Mouse (Mus musculus) kidney, embryonic 16.5 days (tissue): ENCODE measurements around the gene Prdm11. TPM values are rescaled to one million over a fixed set of nuclear protein-coding genes. Genes with fewer than 3 reads are reported as not detected.

Experiments used
- ATAC-seq: fragments of 200-750 bp; cut with Nextera tagmentation; 2 replicates; pipeline ENCODE4 v1.8.0; 2017; ENCODE audit warnings: moderate TSS enrichment; ENCODE audit not compliant: low FRiP score, low TSS enrichment
- H3K27ac ChIP-seq: fragments of 300-500 bp; sonication (generic); 2 replicates; pipeline ENCODE4 v1.5.1; 2014; ENCODE audit warnings: low read length
- H3K27me3 ChIP-seq: fragments of 300-500 bp; sonication (generic); 2 replicates; pipeline ENCODE4 v1.6.1; 2014; ENCODE audit warnings: low read length, control low read depth, mixed read lengths; ENCODE audit not compliant: insufficient read depth
- H3K36me3 ChIP-seq: fragments of 300-500 bp; sonication (generic); 2 replicates; pipeline ENCODE4 v1.6.1; 2014; ENCODE audit warnings: low read length, control low read depth, mixed read lengths; ENCODE audit not compliant: insufficient read depth
- H3K4me1 ChIP-seq: fragments of 300-500 bp; sonication (generic); 2 replicates; pipeline ENCODE4 v1.6.1; 2014; ENCODE audit warnings: low read length, control low read depth, mixed read lengths; ENCODE audit not compliant: insufficient read depth
- H3K4me2 ChIP-seq: fragments of 300-500 bp; sonication (generic); replicated peaks from 2 replicates; pipeline ENCODE4 v1.6.1; 2014; ENCODE audit warnings: low read depth, low read length
- H3K4me3 ChIP-seq: fragments of 300-500 bp; sonication (generic); 2 replicates; pipeline ENCODE4 v1.5.1; 2014; ENCODE audit warnings: mild to moderate bottlenecking, low read length
- H3K9ac ChIP-seq: fragments of 300-500 bp; sonication (generic); replicated peaks from 2 replicates; pipeline ENCODE4 v1.6.1; 2014; ENCODE audit warnings: low read length
- H3K9me3 ChIP-seq: fragments of 300-500 bp; sonication (generic); 2 replicates; pipeline ENCODE4 v1.6.1; 2016; ENCODE audit warnings: low read length, control low read depth
- WGBS: fragments of 180-500 bp; shearing (Covaris S2); extraction: QIAGEN DNeasy Blood & Tissue Kit; methylation state at CpG from one replicate; pipeline ENCODE4 v1.1.7; 2014; 5-methylcytosine and 5-hydroxymethylcytosine counted together
- polyA plus RNA-seq: library from polyadenylated mRNA; unstranded; fragments of >200 nt; fragmentation: Nextera tagmentation; extraction: Ambion mirVana; gene quantifications from 2 replicates; pipeline ENCODE4 v1.2.1, GENCODE M21; 2015

Prdm11 gene
- polyA plus RNA-seq, 1 experiment from 2014 or later: 5.5 TPM

DNA sequence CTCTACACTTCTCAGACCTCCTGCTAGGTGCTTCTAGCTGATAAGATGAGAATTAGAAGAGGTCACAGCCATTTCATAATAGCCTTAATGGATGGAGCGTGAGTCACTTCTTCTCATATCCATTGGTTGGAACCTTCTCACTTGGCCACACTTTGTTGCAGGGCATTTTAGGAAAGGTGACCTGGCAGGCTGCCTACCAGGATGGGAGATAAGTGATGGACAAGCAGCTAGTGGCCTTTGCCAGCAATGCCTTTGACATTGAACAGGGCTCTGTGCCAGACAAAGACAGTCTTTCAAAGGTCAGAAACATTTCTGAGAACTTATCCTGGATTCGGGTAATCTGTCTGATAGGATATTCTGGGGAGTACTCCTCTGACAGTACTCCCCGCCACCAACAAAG lies 102.6 kb downstream of the Prdm11 start:
- no peak overlapping the region for H3K9ac ChIP-seq
- WGBS: 80% methylated on average over 3 of the region's 3 CpGs
- H3K9me3 ChIP-seq: no peaks in the 10 kb centered on the region
- no peak overlapping the region for H3K4me3 ChIP-seq
- no peak for ATAC-seq
- H3K4me1 ChIP-seq: peaks cover 10% of the 10 kb centered on the region
- H3K4me2 ChIP-seq: no peak overlapping the region
- H3K36me3 ChIP-seq: no peaks in the 10 kb centered on the region
- no peaks in the 10 kb centered on the region for H3K27me3 ChIP-seq
- H3K27ac ChIP-seq: no peak overlapping the region

DNA sequence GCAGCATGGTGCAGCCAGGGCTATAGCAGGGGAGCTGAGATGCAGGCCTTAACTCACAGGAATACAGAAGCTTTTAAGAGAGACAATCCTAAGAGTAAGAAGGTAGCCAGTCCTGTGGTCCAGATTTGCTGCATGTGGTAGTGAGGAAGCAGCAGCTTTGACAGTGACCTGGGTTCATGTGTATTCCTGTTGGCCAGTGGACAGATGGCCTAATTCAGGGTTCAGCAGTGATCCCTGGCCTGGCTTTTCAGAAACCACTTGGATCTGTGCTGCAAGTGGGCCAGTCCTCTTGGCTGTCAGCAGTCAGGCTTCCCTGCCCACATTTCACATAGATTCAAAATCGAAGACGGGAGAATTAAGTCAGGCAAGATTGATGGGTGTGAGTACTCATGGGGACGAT lies 104.5 kb downstream of the Prdm11 start:
- no peaks in the 10 kb centered on the region for H3K4me1 ChIP-seq
- WGBS: 65% methylated on average over 3 of the region's 3 CpGs
- no peaks in the 10 kb centered on the region for H3K9me3 ChIP-seq
- H3K4me2 ChIP-seq: no peak overlapping the region
- ATAC-seq: no peak
- H3K9ac ChIP-seq: no peak overlapping the region
- no peak overlapping the region for H3K4me3 ChIP-seq
- H3K27ac ChIP-seq: no peak overlapping the region
- H3K36me3 ChIP-seq: no peaks in the 10 kb centered on the region
- no peaks in the 10 kb centered on the region for H3K27me3 ChIP-seq

DNA sequence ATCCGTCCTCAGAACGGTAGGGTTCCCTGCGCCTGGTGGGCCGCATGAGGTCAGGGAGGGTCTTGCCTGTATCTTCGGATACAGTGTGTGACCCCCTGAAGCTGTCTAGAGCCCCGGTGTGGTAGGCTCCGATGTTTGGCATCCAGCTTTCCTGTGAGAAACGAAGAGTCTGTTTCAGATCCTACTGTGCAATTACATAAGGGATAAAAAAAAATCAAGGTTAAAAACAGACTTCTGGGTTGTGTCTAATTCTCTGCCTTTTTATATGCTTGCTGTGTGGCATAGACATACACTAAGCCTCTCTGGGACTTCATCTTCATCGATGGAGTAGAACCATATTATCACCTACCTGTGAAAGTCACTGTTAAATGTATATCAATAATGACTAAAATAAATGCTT lies 105.0 kb downstream of the Prdm11 start:
- Histone ChIP-seq H3K36me3 (no peaks in the 10 kb centered on the region), H3K27ac (no peak overlapping the region), H3K9ac (no peak overlapping the region), H3K27me3 (no peaks in the 10 kb centered on the region), H3K9me3 (no peaks in the 10 kb centered on the region), H3K4me1 (no peaks in the 10 kb centered on the region), H3K4me2 (no peak overlapping the region), H3K4me3 (no peak overlapping the region)
- no peak for ATAC-seq
- 87% methylated on average over 9 of the region's 9 CpGs for WGBS

DNA sequence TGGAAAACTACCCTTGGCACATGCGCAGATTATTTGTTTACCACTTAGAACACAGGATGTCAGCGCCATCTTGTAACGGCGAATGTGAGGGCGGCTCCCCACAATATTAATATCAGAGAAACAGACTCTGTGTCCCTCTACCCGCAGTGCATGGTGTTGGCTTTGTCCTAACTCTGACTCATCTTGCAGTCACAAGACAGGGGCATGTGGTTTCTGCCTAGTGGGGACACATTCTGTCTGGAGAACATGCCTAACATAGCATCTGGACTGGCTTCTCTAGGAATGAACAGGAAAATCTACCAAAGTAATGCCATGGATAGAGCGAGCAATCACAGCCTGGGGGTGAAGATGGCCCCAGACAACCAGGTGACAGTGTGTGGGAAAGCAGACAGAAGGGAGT lies 107.1 kb downstream of the Prdm11 start:
- no peak overlapping the region for H3K4me2 ChIP-seq
- WGBS: 93% methylated on average over 6 of the region's 7 CpGs
- H3K27me3 ChIP-seq: no peaks in the 10 kb centered on the region

DNA sequence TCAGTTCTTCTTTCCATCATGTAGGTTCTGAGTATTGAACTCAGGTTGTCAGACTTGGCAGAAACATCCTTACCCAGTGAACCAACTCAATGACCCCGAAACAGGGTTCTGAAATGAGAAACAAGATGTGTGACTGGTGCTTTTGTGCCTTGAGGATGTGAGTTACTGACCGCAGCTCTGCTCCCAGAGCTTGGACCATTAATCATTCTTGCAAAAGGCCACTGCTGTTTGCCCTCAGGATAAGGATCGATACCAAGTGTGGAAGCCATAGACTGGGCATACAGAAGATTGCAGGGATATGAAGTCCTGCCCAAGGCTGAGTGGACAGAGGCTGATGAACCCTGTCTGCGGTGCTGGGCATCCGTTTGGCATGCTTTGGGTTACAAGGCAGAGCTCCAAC lies 107.9 kb downstream of the Prdm11 start:
- H3K4me3 ChIP-seq: no peak overlapping the region
- H3K4me1 ChIP-seq: peaks cover 13% of the 10 kb centered on the region
- no peaks in the 10 kb centered on the region for H3K36me3 ChIP-seq
- no peak for ATAC-seq
- no peaks in the 10 kb centered on the region for H3K27me3 ChIP-seq
- no peak overlapping the region for H3K4me2 ChIP-seq
- 68% methylated on average over 5 of the region's 5 CpGs for WGBS
- no peak overlapping the region for H3K27ac ChIP-seq
- no peak overlapping the region for H3K9ac ChIP-seq
- H3K9me3 ChIP-seq: no peaks in the 10 kb centered on the region

More for the DNA sequence above, 107.1 kb downstream of the Prdm11 start:
- peaks cover 13% of the 10 kb centered on the region for H3K4me1 ChIP-seq
- no peaks in the 10 kb centered on the region for H3K9me3 ChIP-seq
- H3K4me3 ChIP-seq: no peak overlapping the region
- H3K27ac ChIP-seq: no peak overlapping the region
- H3K9ac ChIP-seq: no peak overlapping the region
- no peak for ATAC-seq
- no peaks in the 10 kb centered on the region for H3K36me3 ChIP-seq

DNA sequence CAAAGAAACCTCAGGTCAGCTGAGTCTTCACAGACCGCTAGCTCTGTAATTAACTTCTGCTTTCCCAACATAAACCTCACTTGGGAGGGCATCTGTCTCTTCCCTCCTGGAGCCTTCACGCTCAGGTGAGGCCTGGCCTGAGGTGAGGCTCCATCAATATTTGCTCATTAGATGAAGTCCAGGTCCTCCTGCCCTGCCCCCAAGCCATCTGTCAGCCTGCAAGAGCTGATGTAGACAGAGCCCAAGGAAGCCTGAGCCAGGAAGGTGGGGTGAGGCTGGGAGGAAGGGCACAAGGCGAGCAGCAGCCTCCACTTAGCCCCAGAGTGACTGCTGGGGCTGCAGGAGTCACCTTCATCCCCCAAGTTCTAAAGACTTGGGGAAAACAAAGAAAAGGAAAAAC lies 110.5 kb downstream of the Prdm11 start:
- no peak for ATAC-seq
- no peak overlapping the region for H3K9ac ChIP-seq
- H3K9me3 ChIP-seq: no peaks in the 10 kb centered on the region
- H3K4me1 ChIP-seq: peaks cover 21% of the 10 kb centered on the region
- no peak overlapping the region for H3K4me2 ChIP-seq
- no peaks in the 10 kb centered on the region for H3K27me3 ChIP-seq
- 43% methylated on average over 3 of the region's 3 CpGs for WGBS
- H3K36me3 ChIP-seq: no peaks in the 10 kb centered on the region
- no peak overlapping the region for H3K4me3 ChIP-seq
- H3K27ac ChIP-seq: no peak overlapping the region

DNA sequence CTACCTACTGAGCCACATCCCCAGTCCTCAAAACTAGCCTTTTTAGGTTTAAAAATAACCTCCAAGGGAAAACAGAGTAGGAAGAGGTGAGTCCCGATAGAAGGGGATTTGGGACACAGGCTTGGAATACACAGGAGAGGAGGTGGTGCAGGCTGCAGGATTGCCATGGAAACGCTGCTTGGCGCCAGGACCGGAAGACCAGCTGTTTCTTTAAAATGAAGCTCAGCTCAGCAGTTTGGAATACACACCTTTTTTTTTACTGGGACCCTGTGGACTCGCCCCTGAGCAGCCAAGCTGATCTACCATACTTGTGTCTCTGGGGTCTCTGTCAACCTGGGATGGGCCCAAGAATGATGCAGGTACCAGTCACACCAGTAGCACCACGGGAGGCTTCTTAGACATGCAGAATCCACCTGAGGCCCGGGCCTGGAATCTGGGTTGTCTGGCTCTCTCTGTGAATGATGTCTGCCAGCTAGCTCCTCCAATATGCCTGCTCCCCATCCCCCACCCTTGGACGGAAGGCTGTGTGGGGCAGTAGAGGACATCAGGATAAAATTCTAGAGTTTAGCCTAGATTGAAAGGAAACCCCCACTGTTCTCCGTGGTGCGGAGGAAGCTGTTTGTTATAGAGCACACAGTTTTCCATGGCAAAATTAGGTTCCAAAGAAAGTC lies 111.5 kb downstream of the Prdm11 start:
- Histone ChIP-seq H3K4me1 (peaks cover 21% of the 10 kb centered on the region), H3K36me3 (no peaks in the 10 kb centered on the region), H3K4me2 (no peak overlapping the region), H3K9me3 (no peaks in the 10 kb centered on the region), H3K27me3 (no peaks in the 10 kb centered on the region), H3K4me3 (no peak overlapping the region), H3K9ac (no peak overlapping the region), H3K27ac (no peak overlapping the region)
- ATAC-seq: no peak
- WGBS: 17% methylated on average over 10 of the region's 10 CpGs

DNA sequence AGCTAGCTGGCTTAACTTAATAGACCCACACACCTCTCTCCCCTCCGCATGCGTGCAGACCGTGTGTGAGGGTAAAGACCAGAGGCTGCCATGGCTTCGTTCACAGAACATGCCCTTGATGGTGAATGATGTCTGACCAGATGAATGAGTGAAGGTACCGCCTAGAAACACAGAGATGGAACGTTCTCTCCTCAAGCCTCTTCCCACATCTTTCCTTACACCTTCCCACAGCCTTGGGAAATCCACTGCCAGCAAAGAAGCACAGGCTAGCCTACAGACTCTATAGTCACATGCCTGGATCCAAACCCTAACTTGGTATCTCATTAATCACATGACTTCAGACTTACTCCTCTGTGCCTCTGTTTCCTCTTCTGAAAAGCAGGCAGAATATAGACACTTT lies 112.6 kb downstream of the Prdm11 start:
- H3K9me3 ChIP-seq: no peaks in the 10 kb centered on the region
- no peak overlapping the region for H3K27ac ChIP-seq
- H3K4me2 ChIP-seq: no peak overlapping the region
- no peak overlapping the region for H3K4me3 ChIP-seq
- no peak for ATAC-seq
- no peaks in the 10 kb centered on the region for H3K36me3 ChIP-seq
- H3K9ac ChIP-seq: no peak overlapping the region
- peaks cover 21% of the 10 kb centered on the region for H3K4me1 ChIP-seq
- 82% methylated on average over 6 of the region's 6 CpGs for WGBS
- H3K27me3 ChIP-seq: no peaks in the 10 kb centered on the region

DNA sequence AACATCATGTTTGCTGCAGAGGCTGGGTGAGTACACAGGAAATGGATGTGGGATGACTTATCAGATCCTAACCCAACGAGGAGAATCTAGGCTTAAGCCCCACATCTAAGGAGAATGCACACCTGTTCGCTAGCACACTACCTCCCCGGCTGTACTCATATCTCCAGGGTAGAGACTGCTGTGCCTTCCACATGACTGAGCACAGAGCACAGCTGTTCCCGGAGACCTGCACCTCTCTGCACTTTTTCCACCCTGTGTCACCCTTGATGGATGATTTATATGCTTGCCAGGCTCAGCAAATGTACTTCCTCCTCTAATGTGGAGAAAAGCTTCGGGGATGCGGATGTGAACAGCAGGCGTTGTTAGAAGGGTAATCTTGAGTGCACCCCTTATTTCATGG lies 114.9 kb downstream of the Prdm11 start:
- H3K9me3 ChIP-seq: no peaks in the 10 kb centered on the region
- no peak overlapping the region for H3K9ac ChIP-seq
- WGBS: 23% methylated on average over 7 of the region's 7 CpGs
- H3K36me3 ChIP-seq: no peaks in the 10 kb centered on the region
- no peaks in the 10 kb centered on the region for H3K27me3 ChIP-seq
- no peak overlapping the region for H3K4me2 ChIP-seq
- H3K27ac ChIP-seq: no peak overlapping the region
- peak; percentile 72; the same call in 1 of the 2 replicates for ATAC-seq
- H3K4me1 ChIP-seq: peaks cover 21% of the 10 kb centered on the region
- H3K4me3 ChIP-seq: no peak overlapping the region

DNA sequence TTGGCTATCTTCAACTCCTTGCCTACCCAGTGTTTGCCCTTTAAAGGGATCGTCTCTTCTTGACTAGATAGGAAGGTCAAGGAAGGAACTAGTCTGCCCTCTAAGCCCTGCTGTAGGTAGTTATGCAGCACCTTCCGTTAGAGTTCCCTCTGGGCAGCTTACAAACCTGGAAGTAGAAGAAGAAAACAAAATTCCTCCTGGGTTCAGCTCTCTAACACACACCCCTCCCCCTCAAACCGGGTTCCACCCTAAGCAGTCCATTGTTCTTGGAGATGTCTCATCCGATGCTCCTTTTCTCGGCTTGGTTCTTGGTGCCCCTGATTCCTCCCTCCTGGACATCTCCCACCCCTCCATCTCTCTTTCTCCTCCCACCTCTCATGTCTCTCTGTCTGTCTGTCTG lies 116.3 kb downstream of the Prdm11 start:
- Histone ChIP-seq H3K27ac (no peak overlapping the region), H3K27me3 (no peaks in the 10 kb centered on the region), H3K4me3 (no peak overlapping the region), H3K4me2 (no peak overlapping the region), H3K9ac (no peak overlapping the region), H3K4me1 (peaks cover 15% of the 10 kb centered on the region), H3K36me3 (no peaks in the 10 kb centered on the region), H3K9me3 (no peaks in the 10 kb centered on the region)
- ATAC-seq: no peak
- 78% methylated on average over 5 of the region's 5 CpGs for WGBS
